Mouse (Mus musculus) kidney, adult 18-20 months (tissue): ENCODE data around the gene Mark1.

Experiments
- DNase-seq: peaks from one replicate; pipeline ENCODE4 v3.0.0; 2021

Mark1 gene

GRCm38 (mm10) chr1:184958818-184959217 lies 40.6 kb downstream of the Mark1 start:
- DNase-seq, result no peak

- no peak for DNase-seq
Observed at GRCm38 (mm10) chr1:184958388-184958787, 41.0 kb downstream of the Mark1 start.

GRCm38 (mm10) chr1:184951758-184952157 lies 47.6 kb downstream of the Mark1 start:
- DNase-seq, result no peak

GRCm38 (mm10) chr1:184951057-184951456 lies 48.3 kb downstream of the Mark1 start:
- DNase-seq, result no peak

- DNase-seq, result no peak
Observed at GRCm38 (mm10) chr1:184938106-184938505, 61.3 kb downstream of the Mark1 start.

GRCm38 (mm10) chr1:184935980-184936379 lies 63.4 kb downstream of the Mark1 start:
- no peak for DNase-seq

GRCm38 (mm10) chr1:184935490-184935889 lies 63.9 kb downstream of the Mark1 start:
- DNase-seq, result no peak

- no peak for DNase-seq
Observed at GRCm38 (mm10) chr1:184931097-184931496, 68.3 kb downstream of the Mark1 start.

- DNase-seq, result no peak
Observed at GRCm38 (mm10) chr1:184928382-184928781, 71.0 kb downstream of the Mark1 start.

- no peak for DNase-seq
Observed at GRCm38 (mm10) chr1:184927911-184928310, 71.5 kb downstream of the Mark1 start.

GRCm38 (mm10) chr1:184922824-184923223 lies 76.5 kb downstream of the Mark1 start:
- no peak for DNase-seq

- DNase-seq, result no peak
Observed at GRCm38 (mm10) chr1:184920057-184920456, 79.3 kb downstream of the Mark1 start.

- DNase-seq, result no peak
Observed at GRCm38 (mm10) chr1:184918227-184918888, 81.0 kb downstream of the Mark1 start.

- DNase-seq, result no peak
Observed at GRCm38 (mm10) chr1:184912336-184912735, 87.0 kb downstream of the Mark1 start.

GRCm38 (mm10) chr1:184911861-184912260 lies 87.5 kb downstream of the Mark1 start:
- peak; percentile 46 for DNase-seq

GRCm38 (mm10) chr1:184908558-184908957 lies 90.8 kb downstream of the Mark1 start:
- no peak for DNase-seq

GRCm38 (mm10) chr1:184905904-184906745 lies 93.2 kb downstream of the Mark1 start:
- DNase-seq, result no peak

- DNase-seq, result no peak
Observed at GRCm38 (mm10) chr1:184905371-184905770, 94.0 kb downstream of the Mark1 start.

GRCm38 (mm10) chr1:184903697-184904096 lies 95.7 kb downstream of the Mark1 start:
- DNase-seq, result no peak

GRCm38 (mm10) chr1:184902886-184903285 lies 96.5 kb downstream of the Mark1 start:
- no peak for DNase-seq

- no peak for DNase-seq
Observed at GRCm38 (mm10) chr1:184897350-184897749, 102.0 kb downstream of the Mark1 start.

- DNase-seq, result peak; percentile 32
Observed at GRCm38 (mm10) chr1:184891998-184892397, 107.4 kb downstream of the Mark1 start.

- no peak for DNase-seq
Observed at GRCm38 (mm10) chr1:184889454-184889853, 109.9 kb downstream of the Mark1 start.

- no peak for DNase-seq
Observed at GRCm38 (mm10) chr1:184886160-184886559, 113.2 kb downstream of the Mark1 start.
